ENCODE assay signal across 8 mouse cellular contexts in genomic region chr9:95749461-95749928, GRCm38 (mm10). TPM values are rescaled to one million over a fixed set of nuclear protein-coding genes. Genes with fewer than 3 reads are reported as not detected.
A peak's percentile ranks its signal among the peaks of the same experiment; 100 is the strongest.
DNase-seq lines count a peak whose midpoint lies in the region; ATAC-seq and TF ChIP-seq lines count a peak whose summit lies in the region.

No protein-coding gene starts in this region.

- H3K27ac ChIP-seq in embryonic fibroblast, embryonic 13.5 days (ENCODE audit: insufficient read depth, low read length): no peak overlapping the region
- H3K27ac ChIP-seq in hindbrain, embryonic 10.5 days: peak overlapping the region; percentile 91
- no peak overlapping the region for H3K27ac ChIP-seq in midbrain, embryonic 13.5 days

- peak; percentile 5 for ATAC-seq in activated CD4-positive, CD25-positive, alpha-beta regulatory T cell, adult 4 months
- ATAC-seq in midbrain, embryonic 13.5 days: peak; percentile 81

- TF ChIP-seq POLR2A in embryonic fibroblast, embryonic 13.5 days (IDR thresholded peaks at IDR 0.05; ENCODE audit: low read depth, low read length): no peak

- no peaks in the 10 kb centered on the region for H3K36me3 ChIP-seq in hindbrain, embryonic 10.5 days
- no peaks in the 10 kb centered on the region for H3K36me3 ChIP-seq in midbrain, embryonic 13.5 days

- H3K27me3 ChIP-seq in hindbrain, embryonic 10.5 days (ENCODE audit: insufficient read depth, poor library complexity, severe bottlenecking): peaks cover 29% of the 10 kb centered on the region
- H3K27me3 ChIP-seq in midbrain, embryonic 13.5 days: peaks cover 10% of the 10 kb centered on the region

- WGBS in hindbrain, embryonic 10.5 days: under 1% methylated on average over 34 of the region's 34 CpGs
- WGBS in midbrain, embryonic 13.5 days: 0% methylated on average over 27 of the region's 34 CpGs

- peak overlapping the region; percentile 83 for H3K4me2 ChIP-seq in midbrain, embryonic 13.5 days (replicated peaks)

- TF ChIP-seq CTCF in embryonic fibroblast, embryonic 13.5 days (IDR thresholded peaks at IDR 0.05; ENCODE audit: borderline replicate concordance, insufficient read depth, low read length): no peak

- DNase-seq in embryo, embryonic 10 days (ENCODE audit: low spot score): peak; percentile 21
- no peak for DNase-seq in embryo, embryonic 9.5 days (ENCODE audit: extremely low spot score)
- DNase-seq in hindbrain, embryonic 10.5 days (ENCODE audit: low spot score): no peak
- DNase-seq in layer of hippocampus, postnatal 36 days: peak; percentile 8 to 23
- DNase-seq in T-cell, adult 2 months (ENCODE audit: low spot score): no peak

- H3K9me3 ChIP-seq in hindbrain, embryonic 10.5 days: no peaks in the 10 kb centered on the region
- no peaks in the 10 kb centered on the region for H3K9me3 ChIP-seq in midbrain, embryonic 13.5 days

- H3K4me1 ChIP-seq in embryonic fibroblast, embryonic 13.5 days (ENCODE audit: control insufficient read depth, insufficient read depth, low read length): no peaks in the 10 kb centered on the region
- H3K4me1 ChIP-seq in hindbrain, embryonic 10.5 days (replicated peaks): peaks cover 21% of the 10 kb centered on the region
- H3K4me1 ChIP-seq in midbrain, embryonic 13.5 days (replicated peaks): peaks cover 20% of the 10 kb centered on the region

- peak overlapping the region; percentile 51 for H3K4me3 ChIP-seq in embryonic fibroblast, embryonic 13.5 days (ENCODE audit: insufficient read depth, low read length)
- peak overlapping the region; percentile 93 for H3K4me3 ChIP-seq in hindbrain, embryonic 10.5 days
- peak overlapping the region; percentile 91 for H3K4me3 ChIP-seq in midbrain, embryonic 13.5 days (replicated peaks)

- H3K9ac ChIP-seq in midbrain, embryonic 13.5 days (replicated peaks): peak overlapping the region; percentile 87

RNA-seq across cellular contexts. Expression of gene Trpc1, which starts 0.7 kb away (rescaled TPM):
- polyA plus RNA-seq in activated CD4-positive, CD25-positive, alpha-beta regulatory T cell, adult 4 months (2017; shearing (Covaris generic)): under 1 TPM; 0.10 to 0.13 TPM
- polyA plus RNA-seq in embryonic fibroblast, embryonic 13.5 days (2011; ENCODE audit: insufficient read length, low read depth, missing spikeins): 7.1 and 9.6 TPM in 2 replicates
- polyA plus RNA-seq in hindbrain, embryonic 10.5 days (2016; fragmentation: Nextera tagmentation; extraction: Ambion mirVana): 3.0 TPM in 2 replicates
- total RNA-seq in layer of hippocampus, postnatal 36 days (2021): 10 to 100 TPM; 43.7 to 52.3 TPM
- polyA plus RNA-seq in midbrain, embryonic 13.5 days (2015; fragmentation: Nextera tagmentation; extraction: Ambion mirVana): 3.8 and 4.8 TPM in 2 replicates

Comparison
In these comparisons a context has a peak if more than half of its experiments do, and no peak if none do; other contexts are left out.
1. DNase-seq: peak in embryo, embryonic 10 days (single experiment) and layer of hippocampus, postnatal 36 days (2 of 2); none in embryo, embryonic 9.5 days (single experiment), hindbrain, embryonic 10.5 days (single experiment) and T-cell, adult 2 months (single experiment).
2. Peak in every context shown above with its lines, with median percentiles within 50 percentile points of each other: H3K4me3 ChIP-seq.